Mouse (Mus musculus): Measurements from ENCODE around the gene Rhov.

Gene Rhov

GRCm38 (mm10) chr2:119237210-119237870 lies 33.7 kb downstream of the Rhov start, which contains the start of gene Spint1:
Spint1 (plus strand) TSS chr2:119237362.
- DNase-seq, result peak; percentile 72 to 83

GRCm38 (mm10) chr2:119236682-119237209 lies 34.3 kb downstream of the Rhov start:
- no peak for DNase-seq

- DNase-seq, result no peak
Measured at GRCm38 (mm10) chr2:119229775-119230704, 41.0 kb downstream of the Rhov start, which contains the start of gene Ppp1r14d. Ppp1r14d (minus strand) TSS chr2:119229906.

All from lung, postnatal 4 days (tissue).